Mouse (Mus musculus): Measurements from ENCODE around the gene Hsf2bp.

Gene Hsf2bp

DNA sequence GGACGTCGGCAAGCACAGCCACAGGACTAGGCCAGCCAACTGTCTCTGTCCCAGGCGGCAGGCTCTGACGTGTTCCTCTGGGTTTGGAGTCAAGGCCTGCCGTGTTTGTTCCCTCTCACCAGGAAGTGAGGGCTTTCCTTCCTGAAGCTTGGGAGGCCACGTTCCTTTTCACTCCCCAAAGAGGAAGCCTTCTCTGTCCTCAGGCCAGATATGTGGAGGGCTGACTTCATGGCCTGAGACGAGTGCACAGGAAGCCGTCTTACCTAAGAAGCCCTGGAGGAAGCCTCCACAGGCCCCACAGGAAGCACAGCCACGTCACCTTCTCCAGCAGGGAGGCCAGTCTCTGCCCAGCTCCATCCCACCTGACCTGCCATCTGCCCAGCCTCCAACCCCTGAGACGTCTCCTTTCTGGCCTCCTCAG, 130.3 kb downstream of the Hsf2bp start:
- DNase-seq (ENCODE audit: low spot score in 2 of 2): no peak

DNA sequence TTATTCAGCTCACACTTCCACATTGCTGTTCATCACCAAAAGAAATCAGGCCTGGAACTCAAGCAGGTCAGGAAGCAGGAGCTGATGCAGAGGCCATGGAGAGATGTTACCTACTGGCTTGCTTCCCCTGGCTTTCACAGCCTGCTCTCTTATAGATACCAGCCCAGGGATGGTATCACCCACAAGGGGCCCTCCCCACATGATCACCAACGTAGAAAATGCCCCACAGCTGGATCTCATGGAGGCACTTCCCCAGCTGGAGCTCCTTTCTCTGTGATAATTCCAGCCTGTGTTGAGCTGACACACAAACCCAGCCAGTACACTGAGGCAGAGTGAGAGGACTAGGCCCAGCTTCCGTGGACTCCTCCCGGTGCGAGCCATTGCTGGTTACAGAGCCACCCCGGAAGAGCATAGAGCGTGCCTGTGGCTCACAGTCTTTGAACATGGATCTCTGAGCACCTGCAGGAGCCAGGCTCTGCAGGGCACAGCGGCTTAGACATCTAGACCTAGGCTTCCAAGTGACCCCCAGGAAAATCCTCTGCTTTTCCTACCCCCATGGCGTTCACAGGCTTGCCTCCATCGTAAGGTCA, 130.9 kb downstream of the Hsf2bp start:
- DNase-seq (ENCODE audit: low spot score in 2 of 2): no peak

GRCm38 (mm10) chr17:31904036-31904435, 132.1 kb downstream of the Hsf2bp start:
- DNase-seq (ENCODE audit: low spot score in 2 of 2): no peak

DNA sequence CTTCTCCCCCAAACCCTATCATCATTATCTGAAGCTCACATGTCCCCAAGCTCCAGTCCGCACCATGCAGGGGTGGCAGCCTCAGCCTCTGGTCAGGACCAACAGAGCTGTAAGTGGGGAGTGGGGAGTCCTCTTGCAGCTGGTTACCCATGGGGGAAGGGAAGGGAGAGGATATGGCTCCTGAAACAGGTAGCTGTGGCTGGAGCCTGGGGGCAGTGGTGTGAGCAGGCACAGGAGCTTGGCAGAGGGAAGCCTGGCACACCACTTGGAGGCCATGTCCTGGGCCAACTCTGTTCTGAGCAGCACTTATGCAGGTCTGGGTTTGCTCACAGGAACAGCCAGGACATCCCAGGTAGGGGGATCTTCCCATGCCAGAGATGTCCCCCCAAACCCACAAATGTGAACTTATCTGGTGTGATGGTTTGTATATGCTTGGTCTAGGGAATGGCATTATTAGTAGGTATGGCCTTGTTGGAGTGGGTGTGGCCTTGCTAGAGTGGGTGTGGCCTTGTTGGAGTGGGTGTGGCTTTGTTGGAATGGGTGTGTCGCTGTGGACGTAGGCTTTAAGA, 133.4 kb downstream of the Hsf2bp start:
- no peak for DNase-seq (ENCODE audit: low spot score in 2 of 2)

- no peak for DNase-seq (ENCODE audit: low spot score in 2 of 2)
These were observed 134.5 kb downstream of the Hsf2bp start for GRCm38 (mm10) chr17:31901461-31902204.

DNA sequence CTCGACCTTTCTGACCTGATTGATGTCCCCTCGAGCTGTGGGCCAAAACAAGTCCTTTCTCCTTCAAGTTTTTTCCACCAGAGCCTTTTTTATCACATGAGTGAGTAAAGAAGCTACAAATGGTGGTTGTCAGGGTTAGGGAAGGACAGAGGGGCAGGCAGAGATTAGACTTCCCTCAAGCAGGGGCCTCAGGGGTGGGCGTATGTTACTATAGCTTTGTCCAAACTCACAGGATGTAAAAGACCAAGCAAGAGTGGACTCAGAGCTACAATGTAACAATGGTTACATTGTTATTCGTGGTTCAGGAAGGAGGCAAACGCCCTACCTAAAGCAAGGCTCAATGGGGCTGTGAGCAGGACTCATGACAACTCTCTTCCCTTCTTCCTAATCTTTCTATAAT, 137.2 kb downstream of the Hsf2bp start:
- no peak for DNase-seq (ENCODE audit: low spot score in 2 of 2)

- no peak for DNase-seq (ENCODE audit: low spot score in 2 of 2)
These were observed 138.9 kb downstream of the Hsf2bp start for GRCm38 (mm10) chr17:31897186-31897793.

DNA sequence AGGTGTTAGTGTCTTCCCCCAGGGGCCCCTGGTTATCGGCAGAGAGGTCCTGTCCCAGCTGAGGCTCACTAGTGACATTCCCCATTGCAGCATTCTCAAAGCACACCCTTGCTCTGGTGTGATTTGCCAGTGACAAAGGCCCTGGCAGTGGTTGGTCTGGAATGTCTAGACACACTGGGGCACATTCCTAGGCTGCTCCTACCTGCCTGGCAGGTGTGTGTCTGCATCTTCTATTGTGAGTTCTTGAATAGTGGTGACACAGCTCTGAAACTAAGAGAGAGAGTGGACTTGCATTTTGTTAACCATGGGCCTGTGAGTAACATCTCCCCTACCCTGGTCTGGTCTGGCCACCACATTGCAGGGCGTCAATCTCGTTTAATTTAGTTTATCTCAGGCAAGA, 139.4 kb downstream of the Hsf2bp start:
- no peak for DNase-seq (ENCODE audit: low spot score in 2 of 2)

- no peak for DNase-seq (ENCODE audit: low spot score in 2 of 2)
These were observed 139.8 kb downstream of the Hsf2bp start for GRCm38 (mm10) chr17:31896311-31896710.
